Mouse (Mus musculus): ENCODE measurements around the gene Nkx1-2.
A peak's percentile ranks its signal among the peaks of the same experiment; 100 is the strongest.

The Nkx1-2 gene

DNA sequence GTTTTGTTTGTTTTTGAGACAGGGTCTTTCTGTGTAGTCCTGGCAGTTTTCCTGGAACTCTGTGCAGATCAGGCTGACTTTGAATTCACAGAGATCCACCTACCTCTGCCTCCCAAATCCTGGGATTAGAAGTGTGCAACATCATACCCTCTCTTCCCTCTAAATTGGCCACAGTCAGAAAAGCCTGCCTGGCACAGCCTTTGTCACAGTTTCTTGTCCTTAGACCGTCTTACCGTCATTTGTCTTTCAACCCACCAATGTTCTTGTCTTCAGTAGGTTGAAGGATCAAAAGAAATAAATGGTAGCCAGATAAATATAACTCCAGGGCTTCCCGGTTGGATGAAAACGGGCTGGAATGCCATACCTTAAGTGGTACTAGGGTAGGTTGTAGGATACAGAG, 5.3 kb upstream of the Nkx1-2 start:
- no peak for DNase-seq

DNA sequence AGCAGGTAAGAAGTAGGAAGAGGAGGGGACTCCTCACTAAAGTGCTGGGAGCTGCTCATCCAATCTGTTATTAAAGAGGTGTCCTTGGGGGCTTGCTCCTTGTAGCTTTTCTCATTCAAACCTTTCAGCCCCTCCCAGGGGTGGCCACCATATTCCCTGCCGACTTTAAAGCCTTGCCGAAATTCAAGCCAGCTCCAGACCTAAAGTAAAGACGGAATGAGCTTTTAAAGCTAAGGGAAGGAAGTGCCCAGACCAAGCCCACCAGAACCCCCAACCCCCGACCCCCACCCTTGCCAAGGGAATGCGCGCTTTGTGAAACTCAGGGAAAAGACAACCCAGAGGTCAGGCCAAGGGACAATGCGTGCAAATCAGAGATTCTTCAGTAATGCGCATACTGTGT, 1.5 kb upstream of the Nkx1-2 start:
- DNase-seq: no peak

GRCm38 (mm10) chr7:132600026-132600425, 589 bp upstream of the Nkx1-2 start:
- peak; percentile 10 to 27 for DNase-seq

DNA sequence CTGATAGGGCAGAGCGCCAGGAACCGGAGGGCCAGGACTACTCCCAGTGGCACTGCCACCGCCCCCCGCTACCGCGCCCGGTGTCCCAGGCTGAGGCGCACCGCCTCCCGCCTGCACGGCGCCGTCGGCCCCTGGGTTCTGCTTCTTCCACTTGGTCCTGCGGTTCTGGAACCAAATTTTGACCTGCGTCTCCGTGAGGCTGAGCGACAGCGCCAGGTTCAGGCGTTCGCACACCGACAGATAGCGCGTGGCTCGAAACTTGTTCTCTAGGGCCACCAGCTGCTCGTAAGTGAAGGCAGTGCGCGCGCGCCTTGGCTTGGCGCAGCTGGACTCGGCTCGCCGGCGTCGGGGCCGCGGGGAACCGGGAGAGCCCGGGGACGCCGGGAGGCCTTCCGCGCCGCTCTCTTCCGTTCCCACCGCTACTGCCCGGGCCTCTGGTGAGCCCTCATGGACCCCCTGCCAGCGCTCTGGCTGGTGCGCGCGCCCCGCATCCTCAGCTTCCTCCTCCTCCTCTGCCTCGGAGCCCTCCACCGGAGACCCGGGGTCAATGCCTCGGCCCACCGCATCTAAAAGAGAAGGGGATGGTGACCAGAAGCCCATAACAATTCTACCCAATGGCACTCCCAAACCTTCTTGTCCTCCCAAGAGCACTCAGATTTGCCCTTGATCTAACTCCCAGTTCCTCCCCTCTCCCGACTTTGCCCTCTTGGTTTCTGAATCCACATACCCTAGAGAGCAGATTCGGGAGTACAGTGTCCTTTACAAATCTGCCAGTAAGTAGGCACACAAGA, 2.0 kb downstream of the Nkx1-2 start:
- peak in 1 of 2 experiments; percentile 5 for DNase-seq

DNA sequence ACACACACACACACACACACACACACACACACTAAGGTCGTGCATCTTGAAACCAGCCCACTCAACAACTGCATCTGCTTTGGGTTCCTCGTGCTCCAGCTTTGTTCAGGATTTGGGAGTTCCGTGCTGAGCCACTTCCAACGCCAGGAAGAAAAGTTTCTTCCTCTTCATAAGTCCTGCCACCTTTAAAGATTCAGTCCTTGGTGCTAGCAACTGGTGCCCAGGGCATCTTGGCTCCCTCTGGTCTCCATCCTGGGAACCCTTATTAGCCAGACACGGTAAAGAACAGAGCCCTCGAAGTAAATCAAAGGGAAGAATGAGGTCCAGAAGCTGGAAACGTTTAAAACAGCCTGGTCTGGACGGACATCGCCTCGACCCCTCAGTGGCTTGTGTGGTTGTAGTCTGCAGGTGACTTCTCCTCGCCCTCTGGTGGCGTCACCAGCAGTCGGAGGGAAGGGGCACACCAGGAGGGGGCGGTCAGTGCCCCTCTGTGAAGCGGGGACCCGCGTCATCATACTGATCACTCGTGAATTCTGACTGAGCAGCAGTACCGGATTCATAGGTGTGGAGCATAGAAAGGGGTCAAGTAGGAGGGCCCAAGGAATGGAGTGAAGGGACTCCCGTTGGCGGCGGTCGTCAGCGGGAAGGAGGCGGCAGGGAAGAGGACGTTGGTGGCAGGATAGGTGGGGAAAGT, 2.7 kb downstream of the Nkx1-2 start:
- DNase-seq: no peak

DNA sequence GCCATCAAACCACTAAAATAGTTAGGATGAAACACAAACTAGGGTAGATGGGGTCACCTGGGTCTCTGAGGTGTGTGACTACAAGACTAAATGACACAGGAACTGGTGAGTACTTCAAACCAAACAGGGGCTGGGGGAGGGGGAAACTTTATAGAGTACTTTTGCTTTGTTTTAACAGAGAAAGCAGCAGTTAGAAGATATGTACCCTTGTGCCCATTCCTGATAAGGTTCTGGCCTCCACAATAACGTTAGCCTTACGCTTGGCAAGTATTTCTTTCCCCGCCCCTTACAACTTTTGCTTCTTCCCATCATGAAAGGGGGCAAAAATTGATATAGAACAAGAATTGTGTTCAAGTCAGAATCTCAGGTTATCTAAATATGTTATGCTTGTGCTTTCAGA, 3.6 kb downstream of the Nkx1-2 start:
- DNase-seq: no peak

- DNase-seq: no peak
Observed at GRCm38 (mm10) chr7:132594325-132594724, 5.1 kb downstream of the Nkx1-2 start.

DNA sequence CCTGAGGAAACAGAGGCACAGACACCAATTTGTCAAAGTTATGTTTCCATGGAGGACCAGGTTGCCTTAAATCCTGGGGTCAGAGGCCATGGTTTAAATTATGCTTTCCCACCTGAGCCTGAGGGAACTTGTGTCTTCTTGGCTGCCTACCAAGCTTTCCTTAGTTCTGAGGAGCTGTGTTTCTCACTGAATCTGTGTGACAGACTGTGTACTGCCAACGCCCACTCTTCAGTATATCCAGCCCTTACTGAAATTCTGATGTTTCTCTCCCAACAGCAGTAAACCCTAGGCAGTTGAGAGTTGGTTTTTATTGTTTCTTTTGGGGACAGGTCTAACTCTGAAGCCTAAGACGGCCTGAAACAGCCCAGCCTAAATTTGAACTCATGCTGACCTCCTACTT, 5.7 kb downstream of the Nkx1-2 start:
- no peak for DNase-seq

DNA sequence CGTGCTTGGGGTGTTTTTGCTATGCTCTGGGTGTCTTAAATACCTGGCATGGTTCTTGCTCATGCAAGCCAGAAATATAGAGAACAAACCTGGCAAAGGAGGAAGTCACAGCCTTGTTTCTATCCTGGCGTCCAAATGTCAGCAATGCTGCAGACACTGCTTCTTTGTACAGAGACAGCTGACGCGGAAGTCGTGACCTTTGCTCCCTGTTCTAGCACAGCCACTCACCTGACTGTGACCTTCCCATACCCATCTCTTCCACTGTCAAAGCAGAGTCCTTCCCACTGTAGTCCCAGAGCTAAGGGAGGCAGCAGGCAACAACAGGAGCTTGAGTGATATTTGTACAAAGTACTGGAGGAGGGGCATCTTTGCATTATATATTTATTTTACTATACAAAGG, 9.8 kb downstream of the Nkx1-2 start:
- no peak for DNase-seq

GRCm38 (mm10) chr7:132587167-132587566, 12.3 kb downstream of the Nkx1-2 start:
- DNase-seq: no peak

DNA sequence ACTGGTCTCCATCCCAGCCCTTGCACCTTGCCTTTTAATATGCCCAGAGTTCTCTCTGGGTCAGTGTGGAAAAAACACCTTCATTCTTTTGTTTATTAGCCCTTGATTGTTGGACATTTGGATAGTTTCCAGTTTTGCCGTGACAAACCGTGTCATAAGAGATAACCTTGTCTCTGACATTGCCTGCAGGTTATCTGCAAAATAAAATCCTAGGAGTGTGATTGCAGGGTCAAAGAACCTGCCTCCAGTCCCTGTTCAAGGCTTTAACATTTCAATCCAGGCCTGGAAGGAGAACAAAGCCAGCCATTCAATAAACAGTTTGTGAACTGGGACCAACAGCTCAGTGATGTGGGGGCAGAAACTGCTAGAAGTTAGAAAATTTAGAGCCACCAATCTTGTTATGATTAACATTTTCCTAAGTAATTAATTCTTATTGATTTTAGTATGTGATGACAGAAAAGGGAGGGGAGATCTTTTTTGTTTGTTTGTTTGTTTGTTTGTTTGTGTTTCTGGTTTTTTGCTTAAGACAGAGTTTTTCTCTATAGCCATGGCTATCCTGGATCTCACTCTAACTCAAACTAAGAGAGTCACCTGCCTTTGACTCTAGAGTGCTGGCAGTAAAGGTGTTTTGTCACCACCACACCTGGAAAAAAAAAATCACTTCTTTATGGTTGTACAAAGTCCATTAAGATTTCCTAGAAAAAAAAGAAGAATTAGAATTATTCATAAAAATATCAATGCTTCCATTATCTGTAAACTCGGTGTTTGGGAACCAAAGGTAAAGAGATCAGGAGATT, 13.5 kb downstream of the Nkx1-2 start:
- DNase-seq: no peak

DNA sequence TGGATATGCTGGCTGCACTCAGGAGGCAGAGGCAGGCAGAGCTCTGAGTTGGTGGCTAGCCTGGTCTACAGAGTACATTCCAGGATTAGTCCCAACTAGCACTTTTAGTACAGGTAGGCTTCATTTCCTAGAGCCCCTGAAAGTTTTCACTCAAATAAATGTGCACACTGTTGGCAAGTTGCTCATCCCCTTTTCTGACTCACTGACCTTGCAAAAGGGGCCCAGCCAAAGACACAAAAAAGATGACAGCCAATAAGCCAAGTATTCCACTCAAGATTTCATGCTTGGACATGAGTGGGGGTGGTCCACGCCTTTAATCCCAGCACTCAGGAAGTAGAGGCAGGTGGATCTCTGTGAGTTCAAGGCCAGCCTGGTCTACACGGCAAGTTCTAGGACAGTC, 18.0 kb downstream of the Nkx1-2 start:
- no peak for DNase-seq

DNA sequence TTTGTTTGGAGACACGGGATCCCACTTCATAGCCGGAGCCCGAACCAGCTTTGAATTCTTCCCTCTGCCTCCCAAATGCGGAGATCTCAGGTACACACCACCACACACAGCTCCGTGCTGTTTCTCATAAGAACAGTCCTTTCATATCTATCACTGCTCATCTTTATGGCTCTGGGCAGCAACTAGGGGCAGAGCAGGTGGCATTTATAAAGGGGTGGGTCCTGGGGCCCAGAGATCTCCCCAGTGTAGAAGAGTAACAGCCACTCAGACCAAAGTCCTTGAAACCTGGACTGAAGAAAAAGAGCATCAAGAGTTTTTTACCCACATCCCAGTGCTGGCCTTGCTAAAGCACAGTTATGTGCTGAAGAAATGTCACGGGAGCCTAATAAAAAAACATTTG, 18.9 kb downstream of the Nkx1-2 start:
- no peak for DNase-seq

DNA sequence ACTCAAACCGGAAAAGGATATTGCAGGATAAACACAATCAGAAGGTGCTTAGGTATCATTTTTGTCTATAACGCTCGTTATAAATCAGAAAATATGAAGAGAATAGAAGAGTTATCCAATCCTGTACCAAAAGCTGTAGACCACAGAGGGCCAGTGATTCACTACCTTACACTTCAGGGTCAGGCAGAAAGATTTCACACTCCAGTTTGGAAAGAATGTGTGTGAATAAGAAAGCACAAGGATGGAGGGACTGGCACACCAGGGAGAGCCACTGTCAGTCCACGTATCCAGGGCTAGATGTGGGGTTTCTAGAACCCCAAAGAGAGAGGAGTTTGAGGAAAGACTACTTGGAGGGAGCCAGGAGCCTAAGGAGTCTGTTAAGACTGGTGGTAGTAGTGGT, 22.5 kb downstream of the Nkx1-2 start:
- no peak for DNase-seq

DNA sequence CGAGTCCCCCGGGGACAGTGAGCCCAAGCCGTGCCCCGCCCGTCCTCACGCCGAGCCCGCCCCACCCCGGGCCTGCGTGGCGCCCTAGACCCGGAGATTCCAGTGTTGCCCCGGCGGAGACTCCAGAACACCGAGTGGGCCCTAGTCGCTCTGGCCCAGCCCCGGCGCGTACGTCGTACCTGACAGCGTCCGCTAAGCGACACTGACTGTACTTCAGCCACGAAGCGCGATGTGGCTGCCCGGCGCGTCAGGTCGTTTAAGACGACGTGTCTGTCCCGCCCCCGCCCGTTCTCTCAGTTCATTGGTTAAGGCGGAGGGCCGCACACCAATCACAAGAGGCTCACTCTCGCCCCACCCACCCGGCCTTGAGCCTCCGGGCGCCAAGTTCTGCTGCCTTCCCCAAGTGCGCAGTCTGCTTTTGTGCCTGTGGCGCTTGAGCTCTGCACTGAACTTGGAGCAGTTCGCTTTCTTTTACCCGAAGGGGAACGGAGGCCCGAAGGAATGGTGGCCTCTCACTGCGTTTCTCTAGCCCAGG, 23.3 kb downstream of the Nkx1-2 start, which contains the start of gene Oat:
Gene Oat (minus strand): TSS at position 283 of the 535 bp plus-strand sequence.
- peak; percentile 94 to 95 for DNase-seq

DNA sequence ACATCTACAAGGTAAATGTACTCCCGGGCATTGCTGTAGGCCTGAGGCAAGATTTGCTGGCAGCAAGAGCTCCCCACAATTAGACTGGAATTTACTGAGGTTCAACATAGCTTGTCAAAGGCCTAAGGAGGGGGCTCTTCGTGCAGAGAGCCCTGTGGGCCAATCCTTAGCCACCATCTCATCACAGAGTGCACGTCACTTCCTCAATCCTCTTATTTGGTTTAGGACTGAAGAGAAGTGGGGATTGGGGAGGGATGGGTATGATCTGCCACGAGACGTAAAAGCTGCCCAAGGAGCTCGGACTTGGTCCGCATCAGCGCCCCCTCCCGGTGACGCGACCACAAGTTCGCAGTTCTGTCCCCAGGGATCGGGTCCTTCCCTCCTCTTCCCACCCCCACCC, 23.8 kb downstream of the Nkx1-2 start:
- DNase-seq: peak; percentile 79

DNA sequence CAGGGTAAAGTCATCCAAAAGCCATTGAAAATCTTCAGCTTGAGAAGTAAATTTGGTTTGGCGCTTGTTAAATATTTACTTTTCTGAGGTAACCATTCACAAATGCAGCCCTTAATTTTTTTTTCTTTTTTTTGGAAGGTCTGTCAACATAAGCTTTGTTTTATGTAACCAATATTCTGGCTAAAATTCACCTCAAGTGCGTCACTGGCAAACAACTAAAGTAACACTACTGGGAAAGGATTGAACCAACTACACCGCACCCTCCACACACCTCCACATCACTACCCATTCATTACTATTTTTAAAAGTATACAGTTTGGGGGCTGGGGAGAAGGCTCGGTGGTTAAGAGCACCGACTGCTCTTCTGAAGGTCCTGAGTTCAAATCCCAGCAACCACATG, 24.8 kb downstream of the Nkx1-2 start:
- DNase-seq: no peak

- no peak for DNase-seq
Observed at GRCm38 (mm10) chr7:132573205-132573604, 26.2 kb downstream of the Nkx1-2 start.

- DNase-seq: no peak
Observed at GRCm38 (mm10) chr7:132572738-132573137, 26.7 kb downstream of the Nkx1-2 start.

DNA sequence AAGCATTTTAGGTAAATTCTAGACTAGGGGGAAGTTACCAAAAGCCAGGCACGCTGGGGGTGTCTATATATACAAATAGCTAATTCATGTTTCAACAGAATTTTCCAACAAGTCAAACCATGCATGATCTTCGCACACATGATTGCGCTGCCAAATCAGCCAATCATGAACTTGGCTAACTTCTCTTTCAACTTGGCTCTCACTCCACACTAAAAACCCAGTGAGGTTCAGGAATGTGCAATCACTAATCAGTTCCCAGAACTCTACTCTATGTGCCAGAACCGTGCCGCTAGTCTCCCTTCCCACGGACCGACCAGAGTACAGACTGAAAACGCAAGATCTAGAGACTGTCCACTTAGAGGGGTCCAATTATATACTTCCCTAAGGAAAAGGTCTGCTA, 28.0 kb downstream of the Nkx1-2 start:
- DNase-seq: no peak

- DNase-seq: no peak
Observed at GRCm38 (mm10) chr7:132570071-132570470, 29.4 kb downstream of the Nkx1-2 start.

DNA sequence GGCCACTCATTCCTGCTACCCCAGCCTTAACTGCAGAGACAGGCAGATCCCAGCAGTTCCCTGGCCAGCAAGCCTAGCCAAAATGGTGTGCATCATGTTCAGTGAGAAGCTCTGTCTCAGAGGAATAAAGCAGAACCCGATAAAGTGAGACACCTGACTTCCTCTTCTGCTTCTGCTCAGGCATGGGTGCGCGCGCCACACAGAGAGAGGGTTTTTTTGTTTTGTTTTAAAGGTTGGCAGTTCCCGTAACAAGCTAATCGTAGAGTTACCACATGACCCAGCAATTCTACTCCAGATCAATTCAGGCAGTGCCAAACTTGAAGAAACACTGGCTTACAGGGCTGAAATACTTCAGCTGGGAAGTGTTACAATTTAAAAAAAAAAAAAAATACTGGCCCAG, 30.6 kb downstream of the Nkx1-2 start:
- peak; percentile 45 to 58 for DNase-seq

DNA sequence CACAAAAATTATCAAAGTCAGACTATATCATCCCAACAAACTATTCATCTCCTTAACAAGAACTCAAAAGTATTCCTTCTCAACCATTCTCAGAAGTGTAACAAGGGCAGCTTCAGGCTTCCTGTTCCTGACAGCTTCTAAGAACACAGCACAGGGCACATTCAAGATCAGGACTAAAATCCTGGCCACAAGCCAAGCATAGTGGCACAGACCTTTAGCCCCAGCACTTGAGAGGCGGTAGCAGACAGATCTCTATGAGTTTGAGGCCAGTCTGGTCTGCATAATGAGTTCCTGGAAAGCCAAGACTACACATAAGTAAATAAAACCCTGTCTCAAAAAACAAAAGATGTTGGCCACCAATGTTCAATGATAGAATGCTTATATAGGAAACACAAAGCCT, 33.6 kb downstream of the Nkx1-2 start:
- DNase-seq: no peak

All from thymus, postnatal 36 days (tissue).